Mouse (Mus musculus) MEL (cell line): ENCODE data around the gene Cep152.

Experiments used
- CHD1 ChIP-seq: IDR thresholded peaks from 2 replicates; pipeline ENCODE4 v1.6.1; 2012; ENCODE audit warnings: low read depth, mild to moderate bottlenecking, inconsistent platforms, low read length, improper control_type of control experiment
- CHD2 ChIP-seq: IDR thresholded peaks from 2 replicates; pipeline ENCODE4 v1.6.1; 2011; ENCODE audit warnings: low read length, improper control_type of control experiment
- CTCF ChIP-seq, 3 experiments: IDR thresholded peaks in 2 of 3; conservative IDR thresholded peaks in 1 of 3; 2 replicates each; pipeline ENCODE4 v1.5.1; 2011 to 2012; ENCODE audit warnings: low read length in 3 of 3, low read depth in 2 of 3, mild to moderate bottlenecking in 2 of 3, improper control_type of control experiment in 1 of 3, inconsistent platforms in 1 of 3, mixed read lengths in 1 of 3, moderate library complexity in 1 of 3; ENCODE audit not compliant: control insufficient read depth in 1 of 3, insufficient read depth in 1 of 3, poor library complexity in 1 of 3, severe bottlenecking in 1 of 3
- EP300 ChIP-seq, 2 experiments: IDR thresholded peaks; 2 replicates each; pipeline ENCODE4 v1.6.1; 2011; ENCODE audit warnings: improper control_type of control experiment in 2 of 2, low read length in 2 of 2, low read depth in 1 of 2, mild to moderate bottlenecking in 1 of 2
- GABPA ChIP-seq: IDR thresholded peaks from 2 replicates; pipeline ENCODE4 v1.6.1; 2012; ENCODE audit warnings: low read depth, mild to moderate bottlenecking, inconsistent platforms, low read length, improper control_type of control experiment, moderate library complexity
- MAFK ChIP-seq: IDR thresholded peaks from 2 replicates; pipeline ENCODE4 v1.6.1; 2011; ENCODE audit warnings: low read depth, mild to moderate bottlenecking, low read length, improper control_type of control experiment, borderline replicate concordance
- MEF2A ChIP-seq: IDR thresholded peaks from 2 replicates; pipeline ENCODE4 v1.6.1; 2014; ENCODE audit warnings: low read depth, mild to moderate bottlenecking, inconsistent platforms, low read length, improper control_type of control experiment; ENCODE audit not compliant: poor library complexity, insufficient replicate concordance, severe bottlenecking; ENCODE audit errors: extremely low read depth
- MXI1 ChIP-seq: IDR thresholded peaks from 2 replicates; pipeline ENCODE4 v1.6.1; 2011; ENCODE audit warnings: mild to moderate bottlenecking, low read depth, low read length, improper control_type of control experiment
- NELFE ChIP-seq: IDR thresholded peaks from 2 replicates; pipeline ENCODE4 v1.6.1; 2011; ENCODE audit warnings: low read depth, low read length, improper control_type of control experiment
- POLR2A ChIP-seq, 2 experiments: IDR thresholded peaks; 2 replicates each; pipeline ENCODE4 v1.6.1; 2011 to 2012; ENCODE audit warnings: low read length in 2 of 2, mild to moderate bottlenecking in 2 of 2, control low read depth in 1 of 2, improper control_type of control experiment in 1 of 2, low read depth in 1 of 2, moderate library complexity in 1 of 2; ENCODE audit not compliant: control insufficient read depth in 1 of 2, insufficient read depth in 1 of 2, poor library complexity in 1 of 2
- POLR2AphosphoS2 ChIP-seq: IDR thresholded peaks from 2 replicates; pipeline ENCODE4 v1.6.1; 2011; ENCODE audit warnings: low read length, improper control_type of control experiment
- TAL1 ChIP-seq: IDR thresholded peaks from 2 replicates; pipeline ENCODE4 v1.6.1; 2012; ENCODE audit warnings: mild to moderate bottlenecking, inconsistent platforms, low read length, moderate library complexity, mixed read lengths
- USF1 ChIP-seq: IDR thresholded peaks from 2 replicates; pipeline ENCODE4 v1.6.1; 2014; ENCODE audit warnings: low read depth, mild to moderate bottlenecking, inconsistent platforms, low read length, improper control_type of control experiment, moderate library complexity

GRCm38 (mm10) chr2:125655391-125655790, 30.5 kb upstream of the Cep152 start:
- TF ChIP-seq NELFE (no peak), MAFK (no peak), EP300 (IDR thresholded peaks at IDR 0.05; ENCODE audit: low read depth in 1 of 2, low read length in 2 of 2) (no peak), CTCF (IDR thresholded peaks at IDR 0.05 in 2 of 3, conservative IDR thresholded peaks at IDR 0.05 in 1 of 3; ENCODE audit: control insufficient read depth in 1 of 3, insufficient read depth in 1 of 3, low read depth in 2 of 3, low read length in 3 of 3, poor library complexity in 1 of 3, severe bottlenecking in 1 of 3) (no peak), MXI1 (no peak), POLR2AphosphoS2 (no peak), CHD2 (no peak), GABPA (no peak), USF1 (no peak), CHD1 (no peak), TAL1 (no peak), POLR2A (IDR thresholded peaks at IDR 0.05; ENCODE audit: control insufficient read depth in 1 of 2, insufficient read depth in 1 of 2, low read depth in 1 of 2, low read length in 2 of 2, poor library complexity in 1 of 2) (no peak), MEF2A (no peak)
